Mouse (Mus musculus): ENCODE measurements around the gene Pars2. TPM values are rescaled to one million over a fixed set of nuclear protein-coding genes. Genes with fewer than 3 reads are reported as not detected.

Pars2 gene
- 14.3 and 14.5 TPM in 2 replicates for polyA plus RNA-seq (2014; fragmentation: Nextera tagmentation; extraction: Ambion mirVana)

GRCm38 (mm10) chr4:106650833-106651527 is at the start of gene Pars2:
Pars2 (plus strand) TSS chr4:106651069.
- Histone ChIP-seq H3K4me2 (peak within 1 kb of the TSS; percentile 78), H3K4me1 (ENCODE audit: insufficient read depth) (peaks cover 6% of the 10 kb centered on the region), H3K9me3 (ENCODE audit: low read depth, low read length) (no peaks in the 10 kb centered on the region), H3K4me3 (ENCODE audit: low read depth, low read length) (peak within 1 kb of the TSS; percentile 73), H3K27me3 (ENCODE audit: insufficient read depth, low read length) (no peaks in the 10 kb centered on the region), H3K36me3 (ENCODE audit: insufficient read depth) (peaks cover 22% of the 10 kb centered on the region; the same call in 1 of the 2 replicates), H3K27ac (ENCODE audit: low read depth) (peak within 1 kb of the TSS; percentile 64), H3K9ac (peak within 1 kb of the TSS; percentile 82)
- no peak for TF ChIP-seq CTCF (IDR thresholded peaks at IDR 0.05; ENCODE audit: low read depth)
- 2% methylated on average over 40 of the region's 40 CpGs for WGBS
- DNase-seq = peak; percentile 98
- peak; percentile 99 for ATAC-seq (ENCODE audit: insufficient read depth)

GRCm38 (mm10) chr4:106606639-106607554 is 44.0 kb upstream of the Pars2 start:
- ATAC-seq (ENCODE audit: insufficient read depth) (peak; percentile 96), DNase-seq (peak; percentile 71)
- H3K4me3 ChIP-seq (ENCODE audit: low read depth, low read length) = no peak overlapping the region
- H3K36me3 ChIP-seq (ENCODE audit: insufficient read depth) = no peaks in the 10 kb centered on the region
- no peak overlapping the region for H3K27ac ChIP-seq (ENCODE audit: low read depth)
- no peak overlapping the region for H3K9ac ChIP-seq
- H3K4me1 ChIP-seq (ENCODE audit: insufficient read depth) = no peaks in the 10 kb centered on the region
- 0 out of 2 replicates have a peak, but pooled peaks have one; percentile 1 for TF ChIP-seq CTCF (IDR thresholded peaks at IDR 0.05; ENCODE audit: low read depth)
- peak overlapping the region; percentile 32; the same call in 1 of the 2 replicates for H3K4me2 ChIP-seq
- H3K27me3 ChIP-seq (ENCODE audit: insufficient read depth, low read length) = no peaks in the 10 kb centered on the region
- WGBS = 38% methylated on average over 18 of the region's 18 CpGs
- no peaks in the 10 kb centered on the region for H3K9me3 ChIP-seq (ENCODE audit: low read depth, low read length)

- DNase-seq (no peak), ATAC-seq (ENCODE audit: insufficient read depth) (no peak)
- WGBS = 81% methylated on average over 1 of the region's 1 CpGs
- Histone ChIP-seq H3K4me2 (no peak overlapping the region), H3K27ac (ENCODE audit: low read depth) (no peak overlapping the region), H3K36me3 (ENCODE audit: insufficient read depth) (no peaks in the 10 kb centered on the region), H3K4me1 (ENCODE audit: insufficient read depth) (no peaks in the 10 kb centered on the region), H3K9me3 (ENCODE audit: low read depth, low read length) (no peaks in the 10 kb centered on the region), H3K4me3 (ENCODE audit: low read depth, low read length) (no peak overlapping the region), H3K9ac (no peak overlapping the region), H3K27me3 (ENCODE audit: insufficient read depth, low read length) (no peaks in the 10 kb centered on the region)
- TF ChIP-seq CTCF (IDR thresholded peaks at IDR 0.05; ENCODE audit: low read depth) = no peak
Observed at GRCm38 (mm10) chr4:106607905-106608304, 43.0 kb upstream of the Pars2 start.

- Histone ChIP-seq H3K4me1 (ENCODE audit: insufficient read depth) (no peaks in the 10 kb centered on the region), H3K36me3 (ENCODE audit: insufficient read depth) (no peaks in the 10 kb centered on the region), H3K27ac (ENCODE audit: low read depth) (no peak overlapping the region), H3K4me3 (ENCODE audit: low read depth, low read length) (no peak overlapping the region), H3K9me3 (ENCODE audit: low read depth, low read length) (no peaks in the 10 kb centered on the region), H3K9ac (no peak overlapping the region), H3K4me2 (no peak overlapping the region), H3K27me3 (ENCODE audit: insufficient read depth, low read length) (no peaks in the 10 kb centered on the region)
- 78% methylated on average over 8 of the region's 8 CpGs for WGBS
- DNase-seq (no peak), ATAC-seq (ENCODE audit: insufficient read depth) (no peak)
- no peak for TF ChIP-seq CTCF (IDR thresholded peaks at IDR 0.05; ENCODE audit: low read depth)
Observed at GRCm38 (mm10) chr4:106613105-106613504, 37.8 kb upstream of the Pars2 start.

- H3K27ac ChIP-seq (ENCODE audit: low read depth) = no peak overlapping the region
- TF ChIP-seq CTCF (IDR thresholded peaks at IDR 0.05; ENCODE audit: low read depth) = no peak
- H3K27me3 ChIP-seq (ENCODE audit: insufficient read depth, low read length) = no peaks in the 10 kb centered on the region
- no peak overlapping the region for H3K4me2 ChIP-seq
- no peaks in the 10 kb centered on the region for H3K36me3 ChIP-seq (ENCODE audit: insufficient read depth)
- peak overlapping the region; percentile 18; the same call in 1 of the 2 replicates for H3K9ac ChIP-seq
- 57% methylated on average over 3 of the region's 3 CpGs for WGBS
- no peaks in the 10 kb centered on the region for H3K9me3 ChIP-seq (ENCODE audit: low read depth, low read length)
- DNase-seq (no peak), ATAC-seq (ENCODE audit: insufficient read depth) (no peak)
- no peak overlapping the region for H3K4me3 ChIP-seq (ENCODE audit: low read depth, low read length)
- no peaks in the 10 kb centered on the region for H3K4me1 ChIP-seq (ENCODE audit: insufficient read depth)
Observed at GRCm38 (mm10) chr4:106613560-106613959, 37.3 kb upstream of the Pars2 start.

GRCm38 (mm10) chr4:106614180-106614797 is 36.6 kb upstream of the Pars2 start:
- Histone ChIP-seq H3K4me3 (ENCODE audit: low read depth, low read length) (no peak overlapping the region), H3K9me3 (ENCODE audit: low read depth, low read length) (no peaks in the 10 kb centered on the region), H3K4me1 (ENCODE audit: insufficient read depth) (no peaks in the 10 kb centered on the region), H3K4me2 (no peak overlapping the region), H3K36me3 (ENCODE audit: insufficient read depth) (no peaks in the 10 kb centered on the region), H3K27ac (ENCODE audit: low read depth) (no peak overlapping the region), H3K27me3 (ENCODE audit: insufficient read depth, low read length) (no peaks in the 10 kb centered on the region), H3K9ac (no peak overlapping the region; the same call in 1 of the 2 replicates)
- WGBS = 45% methylated on average over 7 of the region's 7 CpGs
- ATAC-seq (ENCODE audit: insufficient read depth) = peak; percentile 79
- peak; percentile 89 for DNase-seq
- TF ChIP-seq CTCF (IDR thresholded peaks at IDR 0.05; ENCODE audit: low read depth) = peak; percentile 97

Measured in lung, embryonic 14.5 days (tissue).